Mouse (Mus musculus): ENCODE measurements around the gene Rpl23.
A peak's percentile ranks its signal among the peaks of the same experiment; 100 is the strongest.

The Rpl23 gene

GRCm38 (mm10) chr11:97815736-97816135 lies 33.5 kb upstream of the Rpl23 start:
- no peak for DNase-seq (ENCODE audit: extremely low read depth, insufficient read length, low spot score)

- DNase-seq (ENCODE audit: extremely low read depth, insufficient read length, low spot score) = peak; percentile 78
These were observed 31.7 kb upstream of the Rpl23 start for GRCm38 (mm10) chr11:97813746-97814515.

GRCm38 (mm10) chr11:97813085-97813484 lies 30.8 kb upstream of the Rpl23 start:
- no peak for DNase-seq (ENCODE audit: extremely low read depth, insufficient read length, low spot score)

- no peak for DNase-seq (ENCODE audit: extremely low read depth, insufficient read length, low spot score)
These were observed 30.3 kb upstream of the Rpl23 start for GRCm38 (mm10) chr11:97812491-97812921.

- no peak for DNase-seq (ENCODE audit: extremely low read depth, insufficient read length, low spot score)
These were observed 29.5 kb upstream of the Rpl23 start for GRCm38 (mm10) chr11:97811569-97812362.

GRCm38 (mm10) chr11:97810970-97811369 lies 28.7 kb upstream of the Rpl23 start:
- DNase-seq (ENCODE audit: extremely low read depth, insufficient read length, low spot score) = no peak

GRCm38 (mm10) chr11:97810356-97810755 lies 28.1 kb upstream of the Rpl23 start:
- DNase-seq (ENCODE audit: extremely low read depth, insufficient read length, low spot score) = peak; percentile 60

- no peak for DNase-seq (ENCODE audit: extremely low read depth, insufficient read length, low spot score)
These were observed 27.2 kb upstream of the Rpl23 start for GRCm38 (mm10) chr11:97809235-97810121.

GRCm38 (mm10) chr11:97808621-97809234 lies 26.5 kb upstream of the Rpl23 start:
- peak; percentile 61 for DNase-seq (ENCODE audit: extremely low read depth, insufficient read length, low spot score)

- DNase-seq (ENCODE audit: extremely low read depth, insufficient read length, low spot score) = peak; percentile 79
These were observed 25.9 kb upstream of the Rpl23 start for GRCm38 (mm10) chr11:97808093-97808492.

- no peak for DNase-seq (ENCODE audit: extremely low read depth, insufficient read length, low spot score)
These were observed 25.4 kb upstream of the Rpl23 start for GRCm38 (mm10) chr11:97807626-97808025.

GRCm38 (mm10) chr11:97806613-97806964 lies 24.4 kb upstream of the Rpl23 start:
- DNase-seq (ENCODE audit: extremely low read depth, insufficient read length, low spot score) = no peak

- DNase-seq (ENCODE audit: extremely low read depth, insufficient read length, low spot score) = peak; percentile 55
These were observed 23.7 kb upstream of the Rpl23 start for GRCm38 (mm10) chr11:97805662-97806612.

- peak; percentile 69 for DNase-seq (ENCODE audit: extremely low read depth, insufficient read length, low spot score)
These were observed 22.8 kb upstream of the Rpl23 start for GRCm38 (mm10) chr11:97804841-97805661.

- no peak for DNase-seq (ENCODE audit: extremely low read depth, insufficient read length, low spot score)
These were observed 21.6 kb upstream of the Rpl23 start for GRCm38 (mm10) chr11:97803847-97804246.

GRCm38 (mm10) chr11:97802495-97802894 lies 20.3 kb upstream of the Rpl23 start:
- DNase-seq (ENCODE audit: extremely low read depth, insufficient read length, low spot score) = no peak

- DNase-seq (ENCODE audit: extremely low read depth, insufficient read length, low spot score) = no peak
These were observed 19.9 kb upstream of the Rpl23 start for GRCm38 (mm10) chr11:97802194-97802470.

GRCm38 (mm10) chr11:97801409-97802193 lies 19.4 kb upstream of the Rpl23 start:
- peak; percentile 62 for DNase-seq (ENCODE audit: extremely low read depth, insufficient read length, low spot score)

Data from 3134 (cell line).